Comparison of ENCODE assay signal across 26 mouse cellular contexts in the genomic region with DNA sequence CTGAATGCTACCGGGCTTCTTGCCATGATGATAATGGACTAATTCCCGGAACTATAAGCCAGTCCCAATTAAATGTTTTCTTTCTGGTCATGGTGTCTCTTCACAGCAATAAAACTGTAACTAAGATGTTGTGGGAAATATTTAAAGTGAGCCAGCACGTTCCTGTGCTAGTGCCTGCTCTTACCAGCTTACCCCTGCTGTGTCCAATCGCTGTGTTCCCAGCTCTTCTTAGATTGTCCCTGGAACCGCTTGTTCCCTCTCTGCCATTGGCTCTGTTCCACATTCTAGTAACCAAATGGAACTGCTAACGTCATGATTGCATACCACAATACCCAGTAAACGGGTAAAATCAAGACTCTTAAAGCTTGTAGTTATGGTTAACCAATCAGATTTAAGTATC.
"Had no signal": no experiment of that assay in that cellular context is flagged by ENCODE, and none has a peak within 500 bp of the region (broad histone marks: within the 10 kb centered on the region; RNA-seq: fewer than 3 reads in every experiment).

No protein-coding gene starts in this region.

- ATAC-seq: forebrain, embryonic 13.5 days; forebrain, embryonic 14.5 days; forebrain, embryonic 15.5 days; forebrain, postnatal 0 days had no signal

- H3K9me3 ChIP-seq: embryonic facial prominence, embryonic 10.5 days; embryonic facial prominence, embryonic 12.5 days; embryonic facial prominence, embryonic 13.5 days; embryonic facial prominence, embryonic 15.5 days; forebrain, embryonic 10.5 days; forebrain, embryonic 13.5 days; forebrain, embryonic 15.5 days; heart, embryonic 10.5 days had no signal

- DNase-seq: cerebellum, adult 2 months; cerebellum, adult 8-10 months; cerebellum, adult 9-10 months; cerebellum, adult 9-11 months; cerebellum, postnatal 10 days; cerebellum, postnatal 14 days; cerebellum, postnatal 25 days; cerebellum, postnatal 36 days; embryo, embryonic 11 days; forebrain, postnatal 0 days; gastrocnemius, adult 2 months; gastrocnemius, postnatal 10 days; gastrocnemius, postnatal 14 days; gastrocnemius, postnatal 25 days; gastrocnemius, postnatal 36 days; heart, adult 2 months had no signal

- H3K27ac ChIP-seq: embryonic facial prominence, embryonic 10.5 days; embryonic facial prominence, embryonic 12.5 days; embryonic facial prominence, embryonic 13.5 days; embryonic facial prominence, embryonic 15.5 days; forebrain, embryonic 10.5 days; forebrain, embryonic 13.5 days; forebrain, embryonic 15.5 days; gastrocnemius, adult 2 months; heart, adult 2 months; heart, embryonic 10.5 days had no signal

- H3K4me3 ChIP-seq: embryonic facial prominence, embryonic 10.5 days; embryonic facial prominence, embryonic 12.5 days; embryonic facial prominence, embryonic 13.5 days; embryonic facial prominence, embryonic 15.5 days; erythroblast, embryonic 14.5 days; forebrain, embryonic 10.5 days; forebrain, embryonic 13.5 days; forebrain, embryonic 15.5 days; gastrocnemius, adult 2 months; heart, adult 2 months; heart, embryonic 10.5 days had no signal

- H3K4me1 ChIP-seq: embryonic facial prominence, embryonic 10.5 days; embryonic facial prominence, embryonic 12.5 days; embryonic facial prominence, embryonic 13.5 days; embryonic facial prominence, embryonic 15.5 days; forebrain, embryonic 10.5 days; forebrain, embryonic 13.5 days; forebrain, embryonic 15.5 days; heart, embryonic 10.5 days had no signal

- H3K4me2 ChIP-seq: embryonic facial prominence, embryonic 12.5 days; embryonic facial prominence, embryonic 13.5 days; embryonic facial prominence, embryonic 15.5 days; forebrain, embryonic 13.5 days; forebrain, embryonic 15.5 days had no signal

- H3K27me3 ChIP-seq: embryonic facial prominence, embryonic 12.5 days; embryonic facial prominence, embryonic 13.5 days; embryonic facial prominence, embryonic 15.5 days; forebrain, embryonic 13.5 days; forebrain, embryonic 15.5 days had no signal

- H3K9ac ChIP-seq: embryonic facial prominence, embryonic 12.5 days; embryonic facial prominence, embryonic 13.5 days; embryonic facial prominence, embryonic 15.5 days; forebrain, embryonic 13.5 days; forebrain, embryonic 15.5 days; forebrain, postnatal 0 days had no signal

- H3K36me3 ChIP-seq: embryonic facial prominence, embryonic 10.5 days; embryonic facial prominence, embryonic 12.5 days; embryonic facial prominence, embryonic 13.5 days; embryonic facial prominence, embryonic 15.5 days; forebrain, embryonic 10.5 days; forebrain, embryonic 15.5 days; heart, embryonic 10.5 days had no signal
